Mouse (Mus musculus): Measurements from ENCODE around the gene St8sia1.

The St8sia1 gene

DNA sequence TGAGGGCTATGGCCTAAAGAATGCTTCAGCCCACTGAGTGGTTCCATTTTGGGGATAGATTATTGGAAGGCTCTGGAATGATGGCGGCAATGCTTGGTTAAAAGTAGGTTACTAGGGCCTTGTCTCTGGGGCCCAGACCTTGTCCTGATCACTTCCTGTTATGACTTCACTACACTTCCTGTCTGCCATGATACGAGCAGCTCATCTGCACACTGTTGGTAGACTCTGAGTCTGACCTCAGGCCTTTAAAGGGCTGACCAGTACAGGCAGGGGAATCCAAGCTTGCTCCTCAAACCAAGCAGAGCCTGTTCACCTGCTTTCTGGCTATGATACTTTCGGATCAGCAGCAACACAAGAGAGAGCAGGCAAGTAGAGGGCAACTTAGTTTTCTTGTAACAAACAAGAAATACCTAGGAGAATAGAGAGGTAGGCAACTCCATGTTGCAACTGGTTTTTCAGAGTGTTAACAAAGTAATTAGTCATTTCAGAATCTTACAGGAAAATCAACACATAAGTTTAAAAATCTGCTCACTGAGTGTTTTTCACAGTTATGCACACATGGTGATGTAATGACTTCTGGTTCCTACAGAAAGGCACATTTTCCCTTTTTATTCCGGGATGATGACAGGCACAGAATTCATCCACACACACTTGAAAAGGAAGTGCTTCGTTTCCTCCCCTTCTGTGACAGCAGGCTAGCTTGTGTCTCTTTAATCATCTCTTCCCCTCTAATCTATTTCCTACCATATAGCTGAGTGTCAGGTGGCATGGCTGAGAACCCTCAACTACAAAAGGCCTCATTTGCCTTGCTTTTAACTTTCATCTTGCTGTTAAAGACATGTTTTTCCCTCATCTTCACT is 55.1 kb downstream of the St8sia1 start:
- DNase-seq (ENCODE audit: low read depth), result no peak

DNA sequence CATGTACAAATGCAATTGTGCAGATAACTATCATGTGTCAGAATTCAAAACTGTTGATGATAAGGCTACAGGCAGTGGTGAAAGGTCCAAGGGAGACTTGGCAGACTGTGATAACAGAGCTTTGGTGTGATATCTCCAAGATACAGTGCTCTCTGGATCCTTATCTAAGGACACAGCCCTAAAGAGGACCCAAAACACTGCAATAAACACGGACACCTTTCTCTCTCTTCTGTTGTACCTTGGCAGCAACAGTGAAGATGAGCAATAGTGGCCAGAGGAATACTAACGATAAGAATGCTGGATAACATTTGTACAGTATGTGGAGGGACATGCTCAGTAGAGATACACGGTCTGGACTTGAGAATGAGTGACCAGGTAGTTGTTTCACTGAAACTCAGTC is 55.8 kb downstream of the St8sia1 start:
- DNase-seq (ENCODE audit: low read depth), result no peak

DNA sequence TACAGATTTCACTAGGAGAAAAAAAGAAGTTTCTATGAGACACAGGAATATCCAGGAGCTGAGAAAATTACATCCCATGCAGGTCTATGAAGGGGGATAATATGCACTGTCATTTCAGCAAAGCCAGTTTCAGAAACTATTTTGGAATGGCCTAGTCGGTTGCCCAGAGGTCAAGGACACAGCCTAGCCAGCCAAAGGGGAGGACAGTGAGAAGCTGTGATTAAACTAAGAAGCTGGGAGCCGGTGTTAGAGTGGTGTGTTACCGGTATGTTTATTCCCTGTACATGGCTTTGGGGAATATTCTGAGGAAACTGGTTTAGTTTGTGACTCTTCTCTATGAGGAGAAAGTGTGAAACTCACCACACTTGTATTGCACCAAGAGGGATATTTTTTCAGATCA is 68.9 kb downstream of the St8sia1 start:
- DNase-seq (ENCODE audit: low read depth), result no peak

DNA sequence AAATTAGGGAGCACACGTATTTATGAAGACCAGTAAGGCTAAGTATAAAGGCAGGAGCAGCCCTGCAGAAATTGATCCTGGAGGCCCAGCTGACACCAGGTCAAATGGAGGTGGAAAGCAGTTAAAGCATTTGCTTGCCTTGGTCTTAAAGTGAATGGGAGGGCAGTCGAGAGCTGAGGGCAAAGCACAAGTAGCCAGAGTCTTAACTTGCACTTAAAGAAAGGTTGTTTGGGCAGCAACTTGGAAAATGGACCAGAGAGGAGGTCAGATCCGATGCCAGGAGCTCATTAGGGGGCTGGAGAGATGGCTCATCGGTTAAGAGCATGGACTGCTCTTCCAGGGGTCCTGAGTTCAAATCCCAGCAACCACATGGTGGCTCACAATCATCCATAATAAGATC is 70.5 kb downstream of the St8sia1 start:
- DNase-seq (ENCODE audit: low read depth), result no peak

DNA sequence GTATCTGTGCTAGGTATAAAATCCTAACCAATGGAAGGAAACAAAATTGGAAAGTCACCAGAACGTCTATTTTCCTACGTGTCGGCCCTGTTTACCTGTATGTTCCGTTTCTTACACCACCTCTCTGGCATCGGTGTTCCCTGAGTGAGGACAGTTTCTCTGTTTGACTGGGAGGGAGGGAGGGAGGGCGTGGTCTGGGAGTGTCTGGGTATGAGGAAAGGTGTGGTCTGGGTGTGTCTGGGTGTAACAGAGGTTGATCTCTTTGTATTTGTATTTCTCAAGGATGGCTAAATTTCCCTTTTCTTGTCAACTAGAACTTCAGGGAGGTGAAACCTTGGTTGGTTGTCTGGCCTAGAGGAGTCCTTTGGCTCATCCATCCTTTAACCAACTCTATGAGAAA is 73.9 kb downstream of the St8sia1 start:
- no peak for DNase-seq (ENCODE audit: low read depth)

DNA sequence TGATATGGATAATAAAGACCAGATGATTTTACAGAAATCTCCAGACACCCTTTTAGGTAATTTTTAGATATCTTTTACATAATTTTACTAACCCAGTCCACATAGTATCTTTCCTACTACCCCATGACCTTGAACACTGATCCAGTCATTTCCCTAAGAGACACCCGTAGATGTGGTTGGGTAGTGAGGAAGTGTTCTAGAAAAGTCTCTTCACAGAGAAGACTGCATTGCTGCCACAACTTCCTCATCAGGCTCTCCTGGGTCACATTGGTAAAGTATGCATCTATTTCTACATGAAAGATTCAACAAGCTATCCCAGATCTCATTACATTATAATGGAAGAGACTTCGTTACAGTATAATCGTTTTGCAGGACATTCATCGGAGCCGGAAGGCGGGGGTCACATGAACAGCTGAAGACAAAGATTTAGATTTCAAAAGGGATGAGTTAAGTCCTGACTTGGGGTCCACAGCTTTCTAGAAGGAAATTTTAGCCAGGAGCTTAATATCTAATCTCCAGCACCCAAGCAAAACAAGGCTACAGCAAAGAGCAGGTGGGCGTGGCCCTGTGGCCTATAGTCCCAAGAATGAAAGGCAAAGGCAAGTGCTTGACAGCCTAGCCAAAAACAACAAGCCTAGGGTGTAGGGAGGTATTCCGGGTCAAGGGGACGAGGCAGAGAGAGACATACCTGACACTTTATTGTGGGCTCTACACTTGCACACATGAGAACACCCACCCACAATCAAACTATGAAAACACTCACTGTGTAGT is 75.1 kb downstream of the St8sia1 start:
- no peak for DNase-seq (ENCODE audit: low read depth)

DNA sequence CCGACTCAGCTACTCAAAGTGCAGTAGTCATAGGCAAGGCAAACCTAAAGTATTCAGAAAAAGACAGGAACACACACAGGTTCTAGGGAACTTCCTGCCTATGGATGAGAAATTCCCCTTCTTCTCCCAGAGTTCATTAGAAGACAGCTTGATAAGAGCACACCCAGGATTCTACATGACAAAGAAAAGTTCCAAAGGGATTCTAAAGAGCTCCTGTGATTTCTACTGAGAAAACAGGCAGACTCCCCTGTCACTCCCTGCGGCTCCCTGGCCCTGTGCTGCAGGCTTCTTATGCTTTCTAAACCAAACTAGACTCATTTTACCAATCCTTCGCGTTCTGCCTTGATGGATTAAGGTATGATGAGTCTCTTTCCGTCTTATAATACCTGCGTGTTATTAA is 75.9 kb downstream of the St8sia1 start:
- no peak for DNase-seq (ENCODE audit: low read depth)

DNA sequence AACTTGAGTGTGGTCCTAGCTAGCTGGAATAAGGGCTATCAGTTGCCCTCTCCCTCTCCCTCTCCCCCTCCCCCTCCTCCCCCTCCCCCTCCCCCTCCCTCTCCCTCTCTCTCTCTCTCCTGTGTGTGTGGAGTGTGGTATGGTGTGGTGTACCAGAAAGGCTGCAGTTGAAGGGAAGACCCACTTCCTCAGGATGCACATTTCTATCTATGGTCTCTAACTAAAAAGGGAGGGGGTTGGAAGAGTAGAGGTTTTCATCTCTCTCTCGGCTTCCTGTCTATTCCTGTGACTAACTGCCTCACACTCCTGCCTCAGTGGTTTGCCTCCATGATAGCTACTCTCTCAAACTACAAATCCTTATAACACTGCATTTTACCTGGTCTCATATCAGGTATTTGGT is 76.9 kb downstream of the St8sia1 start:
- DNase-seq (ENCODE audit: low read depth), result no peak

DNA sequence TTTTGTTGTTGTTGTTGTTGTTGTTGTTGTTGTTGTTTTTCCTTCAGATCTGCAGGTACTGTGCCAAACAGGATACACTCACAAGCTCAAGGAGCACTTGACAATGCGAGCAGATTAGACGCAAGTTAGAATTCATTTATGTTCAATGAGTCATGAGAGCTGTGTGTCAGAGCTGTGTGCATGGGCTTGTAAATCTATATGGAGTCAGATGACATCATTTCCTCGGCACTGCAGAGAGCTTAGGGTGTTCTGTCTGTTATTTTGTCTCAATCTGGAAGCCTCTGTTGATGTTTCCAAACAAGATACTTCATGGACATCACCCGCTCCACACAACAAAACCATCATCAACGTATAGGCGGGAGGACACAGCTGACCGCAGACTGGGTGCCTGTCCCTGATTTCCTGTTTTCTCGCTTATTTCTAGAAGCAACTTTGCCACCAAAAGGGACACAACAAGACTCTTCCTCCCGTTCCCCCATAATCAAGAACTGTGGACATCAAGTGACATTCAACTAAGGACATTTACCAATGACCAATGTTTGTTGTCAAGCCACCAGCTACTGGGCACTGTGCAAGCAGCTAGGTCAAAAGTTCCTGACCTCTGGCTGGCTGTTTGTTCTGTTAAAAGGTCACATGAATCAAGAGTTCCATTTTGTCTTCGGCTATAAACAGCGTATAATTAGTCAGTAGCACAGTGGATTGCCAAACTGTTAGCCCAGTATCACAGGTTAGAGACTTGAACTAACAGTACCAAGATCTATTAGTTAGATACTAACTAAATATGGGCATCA is 78.7 kb downstream of the St8sia1 start:
- no peak for DNase-seq (ENCODE audit: low read depth)

DNA sequence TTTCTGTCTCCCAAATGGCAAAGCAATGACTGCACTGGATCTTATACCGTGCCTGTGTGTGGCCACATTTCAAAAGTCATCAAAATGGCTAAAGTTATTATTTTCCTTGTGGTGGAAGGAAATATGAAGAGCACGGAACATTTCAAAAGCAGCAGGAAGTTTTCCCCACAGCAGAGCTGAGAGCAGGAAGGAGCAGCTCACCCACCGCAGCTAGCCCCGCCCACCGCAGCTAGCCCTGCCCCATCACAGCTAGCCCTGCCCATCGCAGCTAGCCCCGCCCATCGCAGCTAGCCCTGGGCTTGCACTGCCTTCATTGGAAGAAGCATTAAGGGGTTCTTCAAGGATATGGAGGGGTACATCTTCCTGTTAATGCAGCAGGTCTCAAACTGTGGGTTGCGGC is 80.1 kb downstream of the St8sia1 start:
- DNase-seq (ENCODE audit: low read depth), result peak; percentile 41

DNA sequence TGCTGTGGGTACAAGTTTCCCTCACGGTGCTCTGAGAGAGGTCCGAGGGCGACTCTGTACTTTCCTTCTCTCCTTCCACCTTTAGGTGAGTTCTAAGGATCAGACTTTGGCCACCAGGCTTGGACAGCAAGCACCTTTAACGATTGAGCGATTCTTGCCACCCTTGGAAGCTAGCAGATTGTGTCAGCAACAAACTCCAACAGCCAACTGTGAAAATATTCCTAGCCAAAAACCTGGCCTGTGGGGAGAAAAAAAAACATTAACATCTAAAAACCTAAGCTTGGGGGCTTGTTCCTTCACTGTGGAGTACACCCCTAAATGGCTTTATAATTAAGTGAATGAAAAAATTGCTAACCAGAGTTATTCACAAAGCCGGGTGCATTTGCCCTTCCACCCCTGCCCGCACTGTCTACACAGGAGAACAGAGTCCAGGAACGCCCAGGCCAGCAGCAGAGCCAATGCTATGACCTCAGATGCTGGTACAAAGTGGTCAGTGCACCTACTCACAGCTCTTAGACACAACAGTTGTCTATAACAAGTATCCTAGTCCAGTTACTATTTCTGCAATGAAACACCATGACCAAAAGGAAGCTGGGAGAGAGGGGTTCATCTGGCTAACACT is 83.3 kb downstream of the St8sia1 start:
- DNase-seq (ENCODE audit: low read depth), result no peak

DNA sequence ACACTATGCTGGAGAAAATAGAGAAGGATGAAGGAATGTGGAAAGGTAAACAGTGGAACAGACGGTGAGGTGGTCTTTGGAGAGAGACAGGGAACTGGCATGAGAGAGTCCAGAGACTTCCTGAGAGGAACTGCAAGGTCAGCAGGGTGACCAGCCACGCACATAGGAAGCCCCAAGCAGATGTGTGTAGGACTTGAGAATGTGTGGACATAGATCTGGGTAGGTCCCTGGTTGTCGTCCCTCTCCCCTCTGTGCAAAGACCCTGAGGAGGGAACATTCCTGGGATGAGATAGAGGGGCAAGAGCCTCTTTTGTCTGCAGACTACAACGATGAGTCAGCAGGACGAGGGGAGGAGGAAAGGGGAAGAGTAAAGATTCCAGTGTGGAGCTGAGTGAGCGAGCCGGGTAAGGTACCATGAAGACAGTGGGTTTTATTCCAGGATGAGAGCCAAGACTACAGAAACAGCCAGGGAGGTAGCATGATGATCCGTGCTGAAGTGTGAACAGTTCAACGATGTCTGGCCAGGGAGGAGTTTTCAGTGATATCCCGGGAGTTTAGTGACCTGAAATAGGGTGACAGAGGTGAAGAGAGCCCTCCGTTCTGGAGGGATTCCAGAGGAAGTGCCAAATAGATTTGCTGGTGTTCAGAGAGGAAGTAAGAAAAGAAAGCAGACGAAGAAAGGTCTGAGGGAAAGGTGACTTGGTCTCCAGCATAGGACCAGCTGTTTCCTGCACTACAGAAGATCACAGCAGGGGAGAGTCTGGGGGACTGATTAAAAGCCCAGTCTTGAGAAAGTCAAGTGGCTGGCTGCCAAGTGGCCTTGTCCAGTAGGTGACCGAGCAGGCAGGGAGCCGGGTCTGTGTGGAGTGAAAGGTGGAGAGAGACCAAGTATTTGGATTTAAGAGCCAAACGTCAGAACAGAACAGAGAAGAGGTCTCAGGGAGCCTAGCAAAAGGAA is 85.2 kb downstream of the St8sia1 start:
- no peak for DNase-seq (ENCODE audit: low read depth)

DNA sequence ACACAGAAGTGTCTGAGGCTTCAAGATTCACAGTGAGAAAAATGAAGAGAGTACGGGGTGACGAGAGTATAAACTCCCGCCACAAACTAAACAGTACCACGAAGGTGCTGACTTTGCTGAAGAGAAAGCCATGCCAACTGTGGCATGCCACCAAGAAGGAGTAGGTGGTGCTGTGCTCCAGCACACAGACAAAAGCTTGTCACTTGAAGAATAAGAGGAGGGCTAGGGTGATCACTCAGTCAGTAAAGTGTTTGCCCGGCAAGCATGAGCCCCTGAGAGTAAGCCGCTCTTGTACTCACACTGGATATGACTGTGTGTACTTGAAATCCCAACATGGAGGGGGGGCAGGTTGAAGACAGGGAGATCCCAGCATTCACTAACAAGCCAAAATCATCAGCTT is 87.0 kb downstream of the St8sia1 start:
- no peak for DNase-seq (ENCODE audit: low read depth)

DNA sequence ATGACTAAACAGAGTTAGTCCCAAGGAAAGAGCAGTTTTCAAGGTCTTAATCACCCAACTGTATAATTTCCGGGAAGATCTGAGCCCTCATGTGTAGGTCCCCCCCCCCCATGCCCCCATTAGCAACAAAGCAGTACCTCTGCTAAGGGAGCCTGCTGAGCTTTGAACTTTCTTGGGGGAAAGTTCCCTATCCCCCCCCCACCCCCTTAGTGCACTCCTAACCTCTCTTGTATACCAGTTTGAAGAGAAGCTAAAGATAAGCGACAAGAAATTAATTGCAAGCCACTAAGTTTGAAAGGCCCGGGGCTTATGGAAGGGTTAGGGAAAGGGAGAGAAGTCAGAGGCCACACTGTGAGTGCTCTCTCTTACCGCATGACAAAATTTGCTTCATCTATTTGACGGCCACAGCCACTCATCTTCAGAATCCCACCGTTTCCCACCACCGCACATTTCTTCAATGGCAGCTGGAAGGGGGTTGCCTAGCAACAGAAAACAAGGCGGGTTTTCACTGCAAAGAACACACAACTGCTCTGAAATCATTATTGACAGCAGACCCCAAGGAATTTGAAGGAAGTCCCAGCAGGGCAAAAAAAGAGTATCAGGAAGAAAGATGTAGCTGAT is 87.9 kb downstream of the St8sia1 start:
- DNase-seq (ENCODE audit: low read depth), result no peak

DNA sequence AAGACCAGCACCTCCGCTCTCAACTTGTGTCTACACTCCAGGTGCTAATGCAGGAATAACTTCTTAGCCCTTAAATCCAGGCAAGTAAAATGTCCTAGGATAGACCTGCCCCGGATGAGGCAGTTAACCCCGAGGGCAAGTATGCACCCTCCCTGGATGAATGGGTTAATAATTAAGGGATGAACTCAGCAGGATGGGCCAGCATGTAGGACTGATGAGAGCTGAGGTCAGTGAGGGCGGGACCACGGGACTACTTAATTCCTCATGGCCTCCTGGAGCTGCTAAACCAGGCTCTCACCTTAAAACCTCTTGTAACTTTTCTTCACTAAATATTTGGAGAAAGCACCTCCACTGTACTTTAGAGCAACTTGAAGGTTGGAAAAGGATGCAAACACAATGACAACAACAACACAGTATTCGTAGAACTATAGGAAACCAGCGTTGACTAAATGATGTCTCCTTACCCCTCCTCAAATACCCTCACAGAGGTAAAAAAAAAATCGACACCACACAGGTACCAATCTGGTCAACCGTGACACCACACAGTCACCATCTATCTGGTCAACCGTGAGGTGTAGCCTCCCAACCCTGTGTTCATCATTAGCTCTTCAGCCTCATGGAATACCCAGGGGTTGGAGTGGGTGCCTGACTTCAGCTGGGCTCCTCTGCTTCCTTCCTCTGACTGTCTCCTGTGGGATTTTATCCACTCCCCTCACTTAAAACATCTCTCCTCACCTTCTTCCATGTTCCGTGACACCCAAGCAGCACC is 90.3 kb downstream of the St8sia1 start:
- no peak for DNase-seq (ENCODE audit: low read depth)

DNA sequence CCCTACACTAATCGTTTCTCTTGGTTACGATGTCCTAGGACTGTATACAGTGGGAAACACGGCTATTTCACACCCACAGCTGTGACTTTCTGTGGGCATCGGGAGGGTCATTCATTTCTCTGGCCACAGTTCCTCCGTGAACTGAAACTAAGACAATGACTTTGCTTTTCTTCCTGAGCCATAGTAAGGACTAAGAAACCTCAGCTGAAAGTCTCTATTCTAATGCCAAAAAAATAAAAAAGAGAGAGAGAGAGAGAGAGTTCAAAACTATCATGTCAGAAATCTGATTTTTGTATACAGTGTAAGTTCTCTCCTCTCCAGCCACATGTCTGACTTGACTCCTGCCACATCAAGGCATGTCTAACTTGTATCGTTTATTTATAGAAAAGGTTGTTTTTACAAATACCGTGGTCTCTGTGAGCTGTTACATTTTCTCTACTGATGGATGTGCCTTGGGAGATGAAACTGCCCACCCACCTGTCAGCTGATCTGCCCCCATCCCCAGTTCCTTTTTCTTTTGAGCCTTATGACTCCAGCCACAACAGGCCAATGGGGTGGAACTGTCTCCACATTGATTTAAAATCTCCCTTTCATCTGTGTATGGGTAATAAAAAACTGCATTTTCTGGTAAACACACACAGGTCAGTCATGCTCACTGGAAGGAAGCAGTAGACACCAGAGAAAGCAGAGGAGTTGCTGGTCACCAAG is 94.4 kb downstream of the St8sia1 start:
- no peak for DNase-seq (ENCODE audit: low read depth)

DNA sequence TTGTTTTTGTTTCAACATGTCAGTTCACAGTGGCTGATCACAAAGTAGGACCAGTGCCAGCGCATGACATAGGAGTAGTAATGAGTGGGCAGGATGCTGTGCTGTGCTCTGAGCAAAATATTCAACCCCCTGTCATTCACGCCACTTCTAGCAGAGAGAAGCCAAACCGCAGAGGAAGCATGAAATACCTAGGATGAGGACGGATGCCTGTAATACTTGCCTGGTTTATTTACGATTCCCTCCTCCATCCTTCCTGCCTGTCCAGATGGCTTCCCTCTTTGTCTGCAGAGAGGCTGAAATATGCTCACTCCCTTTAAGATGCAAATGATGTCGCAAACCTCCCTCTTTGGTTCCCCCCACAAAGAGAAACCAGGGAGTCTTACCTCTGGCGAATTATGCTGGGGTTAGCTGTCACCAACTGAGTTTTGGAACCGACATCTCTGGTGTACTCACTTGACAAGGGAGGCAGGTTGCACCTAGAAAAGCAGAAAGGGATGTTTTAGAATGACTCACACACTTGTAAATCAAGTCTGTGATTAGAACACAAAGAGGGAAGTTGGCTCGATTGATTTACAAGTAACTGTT is 96.7 kb downstream of the St8sia1 start:
- DNase-seq (ENCODE audit: low read depth), result no peak

DNA sequence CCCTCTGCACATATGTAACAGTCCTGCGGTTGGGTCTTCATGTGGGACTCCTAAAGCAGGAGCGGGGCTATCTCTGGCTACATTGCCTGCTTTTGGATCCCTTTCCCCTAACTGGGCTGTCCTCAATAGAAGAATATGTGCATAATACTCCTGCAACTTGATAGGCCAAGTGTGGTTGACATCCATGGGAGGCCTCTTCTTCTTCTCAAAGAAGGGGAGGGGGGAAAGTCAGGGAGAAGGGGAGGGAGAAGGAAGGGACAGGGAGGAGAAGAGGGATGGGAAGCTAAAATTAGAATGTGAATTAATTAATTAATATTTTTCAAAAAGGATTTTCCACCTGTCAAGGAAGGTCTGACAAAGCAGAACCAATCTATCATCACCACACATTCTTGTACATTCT is 97.2 kb downstream of the St8sia1 start:
- DNase-seq (ENCODE audit: low read depth), result no peak

DNA sequence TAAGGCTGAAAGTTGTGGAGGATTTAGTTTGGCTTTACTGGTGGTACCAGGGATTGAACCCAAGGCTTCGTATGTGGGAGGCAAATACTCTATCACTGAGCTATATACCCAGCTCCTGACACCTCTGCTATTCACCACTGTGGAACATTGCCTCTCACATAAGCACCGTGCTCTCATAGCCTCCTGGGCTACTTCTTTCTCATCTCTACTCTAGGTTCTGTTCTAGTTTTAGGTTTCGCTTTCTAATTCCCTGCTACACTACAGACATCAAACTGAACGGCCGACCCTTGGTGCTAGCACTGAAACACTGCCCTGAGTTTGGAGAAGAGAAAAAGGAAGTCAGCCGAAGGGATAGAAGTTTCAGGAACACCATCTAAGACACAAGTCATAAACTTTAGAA is 99.1 kb downstream of the St8sia1 start:
- DNase-seq (ENCODE audit: low read depth), result no peak
